Mouse (Mus musculus): ENCODE measurements at regions not wholly inside any gene's neighbourhood (a gene's known extent, or its start where the extent isn't known, plus 50 kb on each side); places are given as distances from the start of the nearest gene placed in this dataset.

DNA sequence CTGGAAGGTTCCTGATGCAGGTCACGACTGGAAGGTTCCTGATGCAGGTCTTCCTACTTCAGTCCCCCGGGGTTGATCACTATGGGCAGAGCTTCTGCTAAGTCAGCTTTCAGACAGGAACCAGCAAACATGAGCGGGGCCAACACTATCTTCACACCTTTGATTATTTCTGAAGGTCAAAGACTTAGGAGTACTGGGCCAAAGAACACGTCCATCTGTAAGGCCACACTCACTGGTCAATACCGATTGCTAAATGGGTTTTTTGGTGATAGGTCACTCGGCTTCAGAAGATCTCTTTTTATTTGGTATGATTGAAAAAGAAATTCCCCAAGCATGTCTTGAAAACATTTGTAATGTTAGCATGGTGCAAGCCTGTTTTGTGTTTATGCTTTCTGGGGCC, 90.2 kb upstream of the Stt3b start:
- 86% methylated on average over 6 of the region's 6 CpGs for WGBS
- Histone ChIP-seq H3K9me3 (ENCODE audit: control insufficient read depth, low read length) (0 out of 2 replicates have a peak, but pooled peaks cover 3% of the 10 kb centered on the region), H3K27ac (replicated peaks in 1 of 2; ENCODE audit: control insufficient read depth in 1 of 2, insufficient read depth in 1 of 2, low read depth in 2 of 2, low read length in 2 of 2) (no peak overlapping the region), H3K36me3 (ENCODE audit: control insufficient read depth, insufficient read depth, low read length) (no peaks in the 10 kb centered on the region), H3K4me2 (ENCODE audit: low read length) (no peak overlapping the region), H3K27me3 (ENCODE audit: control insufficient read depth, insufficient read depth, low read length) (no peaks in the 10 kb centered on the region), H3K9ac (ENCODE audit: low read length) (no peak overlapping the region), H3K4me1 (ENCODE audit: control insufficient read depth in 2 of 2, insufficient read depth in 2 of 2, low read length in 2 of 2) (peaks cover 6 to 9% of the 10 kb centered on the region in 2 experiments; a peak in 2 of 4 replicates), H3K4me3 (ENCODE audit: control insufficient read depth in 1 of 2, insufficient read depth in 1 of 2, low read depth in 1 of 2, low read length in 2 of 2) (no peak overlapping the region)
- no peak for ATAC-seq (ENCODE audit: insufficient number of reproducible peaks, insufficient read depth, low FRiP score, low read depth)

DNA sequence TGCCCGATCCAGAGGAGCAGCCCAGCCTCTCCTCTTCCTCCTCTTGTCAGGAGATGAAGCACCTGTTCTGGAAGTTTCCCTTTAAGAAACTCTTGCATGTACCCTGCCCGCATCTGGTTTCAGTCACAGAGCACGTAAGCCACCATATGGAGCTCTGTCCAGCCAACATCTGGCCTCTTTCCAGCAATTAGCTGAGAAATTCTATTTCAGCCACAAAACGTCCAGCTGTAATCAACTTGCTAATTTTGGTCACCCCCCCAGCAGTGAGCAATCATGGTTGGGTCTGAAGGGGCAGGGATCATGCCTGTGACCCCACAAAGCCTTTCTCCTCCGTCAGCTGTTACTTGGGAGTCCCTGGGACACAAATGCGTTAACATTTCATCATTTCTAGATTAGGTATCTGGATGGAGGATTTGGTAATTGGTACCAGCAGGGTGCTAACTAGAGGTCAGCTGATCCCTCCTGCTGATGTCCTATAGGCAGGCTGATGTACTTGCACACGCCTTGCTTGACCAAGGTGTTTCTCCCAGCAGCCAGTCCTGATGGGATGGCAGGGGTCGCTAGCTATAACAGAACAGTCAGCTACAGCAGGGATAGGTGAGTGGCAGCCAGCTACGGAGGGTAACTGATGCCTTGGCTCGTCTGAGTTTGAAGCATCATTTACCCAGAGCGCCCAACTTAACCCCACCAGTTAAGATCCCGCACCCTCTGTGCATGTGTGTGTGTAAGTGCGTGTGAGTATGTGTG, 91.4 kb upstream of the Stt3b start:
- Histone ChIP-seq H3K9me3 (ENCODE audit: control insufficient read depth, low read length) (0 out of 2 replicates have a peak, but pooled peaks cover 3% of the 10 kb centered on the region), H3K4me2 (ENCODE audit: low read length) (no peak overlapping the region), H3K27ac (replicated peaks in 1 of 2; ENCODE audit: control insufficient read depth in 1 of 2, insufficient read depth in 1 of 2, low read depth in 2 of 2, low read length in 2 of 2) (no peak overlapping the region), H3K36me3 (ENCODE audit: control insufficient read depth, insufficient read depth, low read length) (no peaks in the 10 kb centered on the region), H3K4me1 (ENCODE audit: control insufficient read depth in 2 of 2, insufficient read depth in 2 of 2, low read length in 2 of 2) (peaks cover 6 to 9% of the 10 kb centered on the region in 2 experiments; a peak in 2 of 4 replicates), H3K27me3 (ENCODE audit: control insufficient read depth, insufficient read depth, low read length) (no peaks in the 10 kb centered on the region), H3K9ac (ENCODE audit: low read length) (no peak overlapping the region), H3K4me3 (ENCODE audit: control insufficient read depth in 1 of 2, insufficient read depth in 1 of 2, low read depth in 1 of 2, low read length in 2 of 2) (no peak overlapping the region)
- WGBS = 61% methylated on average over 13 of the region's 13 CpGs
- ATAC-seq (ENCODE audit: insufficient number of reproducible peaks, insufficient read depth, low FRiP score, low read depth) = no peak

DNA sequence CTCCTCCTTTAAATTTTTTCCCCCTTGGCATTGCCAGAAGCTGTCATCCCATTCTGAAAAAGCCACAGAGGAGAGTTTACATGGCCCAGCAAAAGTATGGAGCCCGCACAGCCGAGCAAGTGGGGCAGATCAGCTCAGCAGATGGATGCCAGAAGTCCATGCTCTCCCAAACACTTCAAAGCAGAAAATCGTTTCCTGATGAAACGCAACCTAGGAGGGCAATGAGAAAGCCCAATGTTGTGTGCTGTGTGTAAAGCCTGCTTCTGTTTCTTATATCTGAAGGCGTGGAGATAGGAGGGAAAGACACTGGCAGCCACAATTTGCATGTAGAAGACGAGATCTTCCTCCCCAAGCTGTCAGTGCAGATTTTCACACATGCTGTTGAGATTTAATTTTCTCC, 92.4 kb upstream of the Stt3b start:
- Histone ChIP-seq H3K27ac (replicated peaks in 1 of 2; ENCODE audit: control insufficient read depth in 1 of 2, insufficient read depth in 1 of 2, low read depth in 2 of 2, low read length in 2 of 2) (no peak overlapping the region), H3K4me1 (ENCODE audit: control insufficient read depth in 2 of 2, insufficient read depth in 2 of 2, low read length in 2 of 2) (peaks cover 6 to 9% of the 10 kb centered on the region in 2 experiments; a peak in 2 of 4 replicates), H3K9ac (ENCODE audit: low read length) (no peak overlapping the region), H3K27me3 (ENCODE audit: control insufficient read depth, insufficient read depth, low read length) (no peaks in the 10 kb centered on the region), H3K4me3 (ENCODE audit: control insufficient read depth in 1 of 2, insufficient read depth in 1 of 2, low read depth in 1 of 2, low read length in 2 of 2) (no peak overlapping the region), H3K4me2 (ENCODE audit: low read length) (no peak overlapping the region), H3K9me3 (ENCODE audit: control insufficient read depth, low read length) (0 out of 2 replicates have a peak, but pooled peaks cover 3% of the 10 kb centered on the region), H3K36me3 (ENCODE audit: control insufficient read depth, insufficient read depth, low read length) (no peaks in the 10 kb centered on the region)
- 72% methylated on average over 6 of the region's 6 CpGs for WGBS
- ATAC-seq (ENCODE audit: insufficient number of reproducible peaks, insufficient read depth, low FRiP score, low read depth) = no peak

DNA sequence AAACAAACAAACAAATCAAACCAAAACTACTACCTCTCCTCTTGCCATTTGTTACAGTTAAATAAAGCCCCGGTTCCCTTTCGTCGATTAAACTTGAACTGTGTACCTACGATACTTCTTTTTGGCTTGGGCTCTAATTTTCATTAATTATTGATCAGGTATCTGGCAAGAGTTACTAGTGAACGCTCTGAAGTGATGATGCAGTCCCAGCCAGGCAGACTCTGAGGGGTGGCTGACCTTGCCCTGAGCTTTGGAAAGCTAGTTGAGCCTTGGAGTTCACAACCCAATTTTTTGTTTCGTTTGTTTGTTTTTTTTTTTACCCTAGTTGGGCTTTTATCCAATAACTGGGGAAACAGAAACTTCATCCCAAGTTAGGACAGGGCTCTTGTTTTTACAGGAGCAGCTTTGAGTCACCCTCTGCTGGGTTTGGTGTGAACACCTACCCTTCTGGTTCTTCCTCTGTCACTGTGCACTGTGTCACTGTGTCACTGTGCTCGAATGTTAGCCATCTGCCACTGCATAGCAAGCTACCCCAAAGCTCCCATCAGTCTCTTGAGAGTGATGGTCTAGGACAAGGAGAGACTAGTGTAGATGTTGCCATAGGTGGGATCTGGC, 93.2 kb upstream of the Stt3b start:
- H3K4me3 ChIP-seq (ENCODE audit: control insufficient read depth in 1 of 2, insufficient read depth in 1 of 2, low read depth in 1 of 2, low read length in 2 of 2) = no peak overlapping the region
- no peaks in the 10 kb centered on the region for H3K27me3 ChIP-seq (ENCODE audit: control insufficient read depth, insufficient read depth, low read length)
- H3K36me3 ChIP-seq (ENCODE audit: control insufficient read depth, insufficient read depth, low read length) = no peaks in the 10 kb centered on the region
- no peak overlapping the region for H3K4me2 ChIP-seq (ENCODE audit: low read length)
- no peak overlapping the region for H3K27ac ChIP-seq (replicated peaks in 1 of 2; ENCODE audit: control insufficient read depth in 1 of 2, insufficient read depth in 1 of 2, low read depth in 2 of 2, low read length in 2 of 2)
- ATAC-seq (ENCODE audit: insufficient number of reproducible peaks, insufficient read depth, low FRiP score, low read depth) = no peak
- 81% methylated on average over 7 of the region's 7 CpGs for WGBS
- H3K9ac ChIP-seq (ENCODE audit: low read length) = no peak overlapping the region
- no peaks in the 10 kb centered on the region for H3K9me3 ChIP-seq (ENCODE audit: control insufficient read depth, low read length)
- H3K4me1 ChIP-seq (ENCODE audit: control insufficient read depth in 2 of 2, insufficient read depth in 2 of 2, low read length in 2 of 2) = peaks cover 6 to 9% of the 10 kb centered on the region in 2 experiments; a peak in 2 of 4 replicates

DNA sequence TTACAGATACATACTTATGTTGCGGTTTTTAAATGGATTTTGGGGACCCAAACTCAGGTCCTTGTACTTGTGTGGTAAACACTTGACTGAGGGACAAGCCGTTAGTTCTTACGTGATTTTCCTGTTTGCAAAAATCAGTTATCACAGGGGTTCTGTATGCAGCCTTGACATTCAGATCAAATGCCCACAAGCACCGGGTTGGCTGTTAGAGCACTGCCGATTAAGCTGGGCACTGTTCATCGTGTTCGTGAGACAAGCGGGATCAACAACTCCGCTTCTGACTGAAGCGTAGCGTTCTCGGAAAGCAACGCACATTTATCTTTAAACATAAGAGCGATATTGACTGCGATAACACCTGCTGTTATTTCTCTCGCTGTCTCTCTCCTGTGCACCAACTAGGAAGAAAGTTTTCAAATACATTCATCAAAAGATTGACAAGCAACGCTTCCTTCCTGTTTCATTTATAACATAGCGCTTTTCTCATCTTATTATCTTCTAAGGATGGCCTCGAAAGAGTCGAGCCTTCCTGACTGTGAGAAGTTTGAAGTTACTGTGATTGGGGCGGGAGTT, 97.8 kb upstream of the Stt3b start:
- Histone ChIP-seq H3K27ac (replicated peaks in 1 of 2; ENCODE audit: control insufficient read depth in 1 of 2, insufficient read depth in 1 of 2, low read depth in 2 of 2, low read length in 2 of 2) (no peak overlapping the region), H3K4me1 (ENCODE audit: control insufficient read depth in 2 of 2, insufficient read depth in 2 of 2, low read length in 2 of 2) (no peaks in the 10 kb centered on the region), H3K36me3 (ENCODE audit: control insufficient read depth, insufficient read depth, low read length) (no peaks in the 10 kb centered on the region), H3K9me3 (ENCODE audit: control insufficient read depth, low read length) (no peaks in the 10 kb centered on the region), H3K27me3 (ENCODE audit: control insufficient read depth, insufficient read depth, low read length) (no peaks in the 10 kb centered on the region), H3K9ac (ENCODE audit: low read length) (no peak overlapping the region), H3K4me3 (ENCODE audit: control insufficient read depth in 1 of 2, insufficient read depth in 1 of 2, low read depth in 1 of 2, low read length in 2 of 2) (no peak overlapping the region), H3K4me2 (ENCODE audit: low read length) (no peak overlapping the region)
- no peak for ATAC-seq (ENCODE audit: insufficient number of reproducible peaks, insufficient read depth, low FRiP score, low read depth)
- WGBS = 85% methylated on average over 21 of the region's 21 CpGs

DNA sequence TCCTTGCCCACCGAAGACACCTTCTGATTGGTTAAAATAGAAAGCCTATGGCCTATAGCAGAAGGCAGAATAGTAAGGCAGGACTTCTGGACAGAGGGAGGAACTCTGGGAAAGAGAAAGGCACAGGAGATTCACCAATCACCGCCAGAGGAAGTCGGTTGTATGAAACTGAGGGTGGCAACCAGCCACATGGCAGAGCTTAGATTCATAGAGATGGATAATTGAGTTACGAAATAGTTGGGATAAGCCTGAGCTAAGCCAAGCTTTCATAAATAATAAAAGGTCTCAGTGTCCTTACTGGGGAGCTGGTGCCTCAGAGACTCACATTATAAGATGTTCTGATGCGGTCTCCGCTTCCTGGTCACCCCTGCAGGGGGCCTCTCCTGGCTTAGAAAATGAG, 98.7 kb upstream of the Stt3b start:
- no peak for ATAC-seq (ENCODE audit: insufficient number of reproducible peaks, insufficient read depth, low FRiP score, low read depth)
- Histone ChIP-seq H3K4me1 (ENCODE audit: control insufficient read depth in 2 of 2, insufficient read depth in 2 of 2, low read length in 2 of 2) (no peaks in the 10 kb centered on the region), H3K36me3 (ENCODE audit: control insufficient read depth, insufficient read depth, low read length) (no peaks in the 10 kb centered on the region), H3K27ac (replicated peaks in 1 of 2; ENCODE audit: control insufficient read depth in 1 of 2, insufficient read depth in 1 of 2, low read depth in 2 of 2, low read length in 2 of 2) (no peak overlapping the region), H3K27me3 (ENCODE audit: control insufficient read depth, insufficient read depth, low read length) (no peaks in the 10 kb centered on the region), H3K9ac (ENCODE audit: low read length) (no peak overlapping the region), H3K4me2 (ENCODE audit: low read length) (no peak overlapping the region), H3K9me3 (ENCODE audit: control insufficient read depth, low read length) (no peaks in the 10 kb centered on the region), H3K4me3 (ENCODE audit: control insufficient read depth in 1 of 2, insufficient read depth in 1 of 2, low read depth in 1 of 2, low read length in 2 of 2) (no peak overlapping the region)
- WGBS = 84% methylated on average over 6 of the region's 6 CpGs

DNA sequence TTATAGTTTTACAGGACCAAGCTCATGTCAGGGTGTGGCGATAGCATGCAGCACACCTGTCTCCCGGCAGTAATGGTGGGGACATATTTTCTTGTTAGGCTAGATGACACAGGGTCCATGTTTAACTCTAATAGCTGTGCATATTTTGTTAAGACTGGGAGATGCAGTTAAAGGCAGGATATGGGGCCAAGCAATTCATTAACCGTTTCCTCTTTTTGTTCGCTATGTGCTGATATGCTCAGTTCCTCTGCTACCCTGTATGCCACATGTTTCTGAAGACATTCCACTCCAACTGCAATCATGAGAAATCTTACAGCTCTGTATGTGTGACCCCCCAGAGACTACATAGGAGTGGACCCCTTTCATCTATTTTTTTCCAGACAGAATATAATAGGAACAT, 104.0 kb upstream of the Stt3b start:
- Histone ChIP-seq H3K27ac (replicated peaks in 1 of 2; ENCODE audit: control insufficient read depth in 1 of 2, insufficient read depth in 1 of 2, low read depth in 2 of 2, low read length in 2 of 2) (no peak overlapping the region), H3K27me3 (ENCODE audit: control insufficient read depth, insufficient read depth, low read length) (no peaks in the 10 kb centered on the region), H3K9ac (ENCODE audit: low read length) (no peak overlapping the region), H3K9me3 (ENCODE audit: control insufficient read depth, low read length) (0 out of 2 replicates have a peak, but pooled peaks cover 4% of the 10 kb centered on the region), H3K4me2 (ENCODE audit: low read length) (no peak overlapping the region), H3K4me3 (ENCODE audit: control insufficient read depth in 1 of 2, insufficient read depth in 1 of 2, low read depth in 1 of 2, low read length in 2 of 2) (no peak overlapping the region), H3K4me1 (ENCODE audit: control insufficient read depth in 2 of 2, insufficient read depth in 2 of 2, low read length in 2 of 2) (no peaks in the 10 kb centered on the region), H3K36me3 (ENCODE audit: control insufficient read depth, insufficient read depth, low read length) (no peaks in the 10 kb centered on the region)
- ATAC-seq (ENCODE audit: insufficient number of reproducible peaks, insufficient read depth, low FRiP score, low read depth) = no peak
- 83% methylated on average over 4 of the region's 4 CpGs for WGBS

Data from heart, embryonic 14.5 days (tissue).